Mouse (Mus musculus): Measurements from ENCODE around the gene Cdc37l1.

- no peak for TF ChIP-seq CTCF (IDR thresholded peaks at IDR 0.05; ENCODE audit: low read depth)
- no peak for TF ChIP-seq EP300 (IDR thresholded peaks at IDR 0.05; ENCODE audit: low read depth)
These were observed 50.1 kb downstream of the Cdc37l1 start for GRCm38 (mm10) chr19:29040206-29040605.

All from heart, postnatal 0 days (tissue).